Mouse (Mus musculus) midbrain, embryonic 16.5 days (tissue): ENCODE data around the gene Synj1. TPM values are rescaled to one million over a fixed set of nuclear protein-coding genes. Genes with fewer than 3 reads are reported as not detected.

Experiments used
- ATAC-seq: fragments of 200-750 bp; cut with Nextera tagmentation; 2 replicates; pipeline ENCODE4 v1.8.0; 2017; ENCODE audit warnings: moderate TSS enrichment
- H3K27ac ChIP-seq: fragments of 300-500 bp; sonication (generic); 2 replicates; pipeline ENCODE4 v1.5.1; 2014; ENCODE audit warnings: mild to moderate bottlenecking, low read length, mixed read lengths
- H3K27me3 ChIP-seq: fragments of 300-500 bp; sonication (generic); 2 replicates; pipeline ENCODE4 v1.6.1; 2014; ENCODE audit warnings: low read depth, low read length, mixed read lengths; ENCODE audit not compliant: control insufficient read depth, insufficient read depth
- H3K36me3 ChIP-seq: fragments of 300-500 bp; sonication (generic); 2 replicates; pipeline ENCODE4 v1.6.1; 2014; ENCODE audit warnings: mild to moderate bottlenecking, low read length, moderate library complexity, mixed read lengths; ENCODE audit not compliant: control insufficient read depth, insufficient read depth
- H3K4me1 ChIP-seq: fragments of 300-500 bp; sonication (generic); 2 replicates; pipeline ENCODE4 v1.6.1; 2014; ENCODE audit warnings: mild to moderate bottlenecking, low read length, mixed read lengths; ENCODE audit not compliant: control insufficient read depth, insufficient read depth
- H3K4me2 ChIP-seq: fragments of 300-500 bp; sonication (generic); 2 replicates; pipeline ENCODE4 v1.6.1; 2014; ENCODE audit warnings: mild to moderate bottlenecking, low read length, mixed read lengths
- H3K4me3 ChIP-seq: fragments of 300-500 bp; sonication (generic); 2 replicates; pipeline ENCODE4 v1.5.1; 2014; ENCODE audit warnings: low read depth, mild to moderate bottlenecking, low read length, moderate library complexity, mixed read lengths
- H3K9ac ChIP-seq: fragments of 300-500 bp; sonication (generic); 2 replicates; pipeline ENCODE4 v1.6.1; 2014; ENCODE audit warnings: low read depth, low read length, mixed read lengths
- H3K9me3 ChIP-seq: fragments of 300-500 bp; sonication (generic); replicated peaks from 2 replicates; pipeline ENCODE4 v1.6.1; 2014; ENCODE audit warnings: mild to moderate bottlenecking, low read length, mixed read lengths; ENCODE audit not compliant: control insufficient read depth, poor library complexity, severe bottlenecking
- WGBS: fragments of 180-500 bp; shearing (Covaris S2); extraction: QIAGEN DNeasy Blood & Tissue Kit; methylation state at CpG from one replicate; pipeline ENCODE4 v1.1.7; 2014; 5-methylcytosine and 5-hydroxymethylcytosine counted together
- polyA plus RNA-seq: library from polyadenylated mRNA; unstranded; fragments of >200 nt; fragmentation: Nextera tagmentation; extraction: Ambion mirVana; gene quantifications from 2 replicates; pipeline ENCODE4 v1.2.1, GENCODE M21; 2015

Gene Synj1
- polyA plus RNA-seq, 1 experiment from 2014 or later = 55.7 TPM

DNA sequence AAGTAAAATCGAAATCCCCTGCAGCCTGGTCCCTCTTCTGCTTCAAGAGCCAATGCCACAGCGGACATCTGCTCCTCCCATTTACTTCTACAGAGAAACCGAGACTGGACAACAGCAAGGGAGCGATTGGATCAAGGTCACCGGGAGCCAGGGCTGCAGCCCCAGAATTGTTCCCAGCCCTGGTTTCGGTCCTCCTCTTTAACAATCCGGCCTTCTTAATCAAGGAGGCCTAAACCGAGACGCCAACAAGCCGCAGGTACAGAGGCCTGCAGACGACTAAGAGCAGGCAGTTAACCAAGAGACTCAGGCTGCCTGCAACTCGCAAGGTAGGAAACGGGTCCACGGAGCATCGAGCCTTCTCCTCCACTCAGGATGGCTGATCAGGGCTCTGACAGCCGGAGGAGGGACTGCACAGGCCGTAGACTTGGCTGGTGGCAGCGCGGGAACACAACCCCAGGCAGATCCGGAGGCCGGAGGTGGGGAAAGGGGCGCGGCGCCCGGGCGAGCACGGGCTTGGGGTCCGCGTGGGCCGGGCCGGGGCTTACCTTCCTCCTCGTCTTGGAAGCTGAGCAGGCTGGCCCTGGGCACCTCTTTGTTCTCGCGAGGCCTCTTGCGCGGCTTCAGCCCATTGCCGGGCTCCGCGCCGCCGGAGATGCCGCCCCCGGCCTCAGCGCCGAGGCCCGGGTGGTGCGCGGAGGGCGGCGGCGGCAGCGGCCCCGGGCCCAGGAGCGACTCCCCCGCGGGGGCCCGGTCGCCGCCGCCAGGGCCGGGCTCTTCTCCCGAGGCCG is 32.5 kb upstream of the Synj1 start:
- H3K36me3 ChIP-seq = peaks cover 7% of the 10 kb centered on the region; the same call in 1 of the 2 replicates

DNA sequence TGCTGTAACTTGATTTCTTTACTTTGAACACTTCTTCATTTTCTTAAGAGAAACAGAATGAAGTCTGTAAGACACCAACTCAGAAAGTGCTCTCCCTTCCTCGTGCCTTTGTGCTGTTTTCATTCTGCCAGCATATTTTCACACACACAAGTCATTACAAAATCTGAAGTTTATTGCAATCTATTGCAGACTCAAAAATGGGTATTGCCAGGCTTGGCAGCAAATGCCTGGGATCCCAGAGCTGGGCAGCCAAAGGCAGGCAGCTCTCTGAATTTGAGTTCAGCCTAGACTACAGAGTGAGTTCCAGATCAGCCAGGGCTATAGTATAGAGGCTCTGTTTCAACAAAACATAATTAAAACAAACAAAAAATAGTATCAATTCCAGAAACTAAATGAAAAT is 31.5 kb upstream of the Synj1 start:
- peaks cover 12% of the 10 kb centered on the region; the same call in 1 of the 2 replicates for H3K36me3 ChIP-seq
- no peak for ATAC-seq
- peaks cover 21% of the 10 kb centered on the region for H3K4me1 ChIP-seq
- H3K4me2 ChIP-seq = peak overlapping the region; percentile 45
- no peak overlapping the region for H3K27ac ChIP-seq
- H3K9ac ChIP-seq = 0 out of 2 replicates have a peak overlapping the region, but pooled peaks have one; percentile 2
- 67% methylated on average over 1 of the region's 1 CpGs for WGBS
- no peaks in the 10 kb centered on the region for H3K9me3 ChIP-seq
- peak overlapping the region; percentile 6 for H3K4me3 ChIP-seq
- H3K27me3 ChIP-seq = no peaks in the 10 kb centered on the region

More for the DNA sequence above, 32.5 kb upstream of the Synj1 start:
- H3K27ac ChIP-seq = peak overlapping the region; percentile 95
- H3K4me3 ChIP-seq = peak overlapping the region; percentile 83
- H3K9ac ChIP-seq = peak overlapping the region; percentile 93
- H3K27me3 ChIP-seq = no peaks in the 10 kb centered on the region
- peak overlapping the region; percentile 89 for H3K4me2 ChIP-seq
- peaks cover 21% of the 10 kb centered on the region for H3K4me1 ChIP-seq
- under 1% methylated on average over 60 of the region's 63 CpGs for WGBS
- no peaks in the 10 kb centered on the region for H3K9me3 ChIP-seq
- ATAC-seq = peak; percentile 82

DNA sequence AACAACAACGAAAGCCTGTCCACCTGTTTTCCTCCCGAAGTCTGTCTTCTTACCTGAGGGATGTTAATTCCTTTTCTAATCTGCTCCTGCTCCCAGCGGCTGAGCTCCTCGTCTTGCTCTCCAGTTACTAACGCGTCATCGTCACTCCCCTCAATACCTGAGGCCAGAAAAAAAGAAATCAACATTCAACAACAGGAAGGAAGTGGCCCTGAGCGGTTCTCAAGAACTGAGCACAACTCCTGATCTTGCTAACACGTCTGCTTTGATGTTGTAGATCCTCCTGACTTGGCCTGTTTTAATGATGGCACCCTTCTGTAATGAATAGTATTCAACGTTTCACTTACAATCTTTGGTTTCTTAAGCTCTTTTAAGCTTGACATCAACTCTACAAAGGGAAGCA is 24.8 kb upstream of the Synj1 start:
- 90% methylated on average over 10 of the region's 10 CpGs for WGBS
- Histone ChIP-seq H3K27ac (no peak overlapping the region), H3K36me3 (peaks cover 49% of the 10 kb centered on the region), H3K4me1 (no peaks in the 10 kb centered on the region; the same call in 1 of the 2 replicates), H3K4me2 (no peak overlapping the region), H3K9me3 (no peaks in the 10 kb centered on the region), H3K4me3 (no peak overlapping the region), H3K27me3 (no peaks in the 10 kb centered on the region), H3K9ac (no peak overlapping the region)
- no peak for ATAC-seq

DNA sequence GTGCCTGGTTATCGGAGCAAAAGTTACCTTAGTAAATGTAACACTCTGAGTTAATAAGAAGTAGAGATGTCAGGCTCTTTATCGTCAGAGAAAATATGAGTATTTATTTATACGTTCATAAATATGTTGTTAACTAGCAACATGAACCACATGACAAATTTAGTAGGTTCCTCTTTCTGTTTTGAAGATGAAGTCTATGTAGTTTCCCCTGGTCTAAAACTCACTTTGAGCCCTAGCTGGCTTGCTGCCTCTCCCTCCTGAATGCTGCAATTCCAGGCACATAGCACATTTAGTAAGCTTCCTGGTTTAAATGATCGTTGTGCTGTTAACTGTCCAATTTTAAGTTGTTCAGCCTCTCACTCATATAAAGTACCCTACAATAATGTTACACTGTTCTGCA is 19.6 kb upstream of the Synj1 start:
- H3K27me3 ChIP-seq = no peaks in the 10 kb centered on the region
- no peak overlapping the region for H3K4me3 ChIP-seq
- 93% methylated on average over 4 of the region's 4 CpGs for WGBS
- H3K36me3 ChIP-seq = peaks cover 54% of the 10 kb centered on the region
- H3K9me3 ChIP-seq = no peaks in the 10 kb centered on the region
- no peaks in the 10 kb centered on the region for H3K4me1 ChIP-seq
- H3K9ac ChIP-seq = no peak overlapping the region
- H3K4me2 ChIP-seq = no peak overlapping the region
- ATAC-seq = no peak
- no peak overlapping the region for H3K27ac ChIP-seq

- no peak overlapping the region for H3K4me3 ChIP-seq
These were observed 18.8 kb upstream of the Synj1 start for GRCm38 (mm10) chr16:91029901-91030300.

GRCm38 (mm10) chr16:91029161-91029743 is 18.1 kb upstream of the Synj1 start:
- no peak overlapping the region for H3K9ac ChIP-seq
- no peak overlapping the region for H3K4me3 ChIP-seq
- no peaks in the 10 kb centered on the region for H3K27me3 ChIP-seq
- WGBS = 87% methylated on average over 8 of the region's 8 CpGs
- H3K27ac ChIP-seq = no peak overlapping the region
- no peaks in the 10 kb centered on the region for H3K4me1 ChIP-seq
- no peak for ATAC-seq
- H3K9me3 ChIP-seq = no peaks in the 10 kb centered on the region
- no peak overlapping the region for H3K4me2 ChIP-seq
- H3K36me3 ChIP-seq = peaks cover 58% of the 10 kb centered on the region

More at GRCm38 (mm10) chr16:91029901-91030300, 18.8 kb upstream of the Synj1 start:
- 77% methylated on average over 2 of the region's 2 CpGs for WGBS
- Histone ChIP-seq H3K9me3 (no peaks in the 10 kb centered on the region), H3K4me1 (no peaks in the 10 kb centered on the region), H3K27ac (no peak overlapping the region), H3K27me3 (no peaks in the 10 kb centered on the region), H3K36me3 (peaks cover 57% of the 10 kb centered on the region), H3K4me2 (no peak overlapping the region), H3K9ac (no peak overlapping the region)
- ATAC-seq = no peak

DNA sequence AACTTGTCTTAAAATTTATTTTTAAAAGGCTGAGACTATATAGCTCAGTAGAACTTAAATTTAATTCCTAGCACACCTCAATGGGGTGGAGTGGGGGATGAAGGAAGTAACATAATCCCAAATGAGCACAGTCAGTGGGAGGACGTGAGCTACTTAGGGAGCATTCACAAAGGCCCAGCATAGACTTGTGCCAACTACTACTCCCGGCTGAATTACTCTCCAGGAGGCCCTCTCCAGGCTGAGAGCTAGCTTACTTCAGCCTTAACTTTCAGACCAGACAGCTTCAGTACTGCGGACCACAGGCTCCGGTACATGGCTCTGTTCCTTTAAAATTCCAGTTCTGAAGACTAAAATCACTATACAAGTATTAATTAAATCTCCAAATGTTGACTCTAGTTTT is 15.2 kb upstream of the Synj1 start:
- Histone ChIP-seq H3K4me2 (no peak overlapping the region), H3K4me1 (no peaks in the 10 kb centered on the region), H3K9me3 (no peaks in the 10 kb centered on the region), H3K9ac (no peak overlapping the region), H3K27me3 (no peaks in the 10 kb centered on the region), H3K36me3 (peaks cover 62% of the 10 kb centered on the region), H3K4me3 (no peak overlapping the region), H3K27ac (no peak overlapping the region)
- no peak for ATAC-seq
- 83% methylated on average over 4 of the region's 4 CpGs for WGBS

DNA sequence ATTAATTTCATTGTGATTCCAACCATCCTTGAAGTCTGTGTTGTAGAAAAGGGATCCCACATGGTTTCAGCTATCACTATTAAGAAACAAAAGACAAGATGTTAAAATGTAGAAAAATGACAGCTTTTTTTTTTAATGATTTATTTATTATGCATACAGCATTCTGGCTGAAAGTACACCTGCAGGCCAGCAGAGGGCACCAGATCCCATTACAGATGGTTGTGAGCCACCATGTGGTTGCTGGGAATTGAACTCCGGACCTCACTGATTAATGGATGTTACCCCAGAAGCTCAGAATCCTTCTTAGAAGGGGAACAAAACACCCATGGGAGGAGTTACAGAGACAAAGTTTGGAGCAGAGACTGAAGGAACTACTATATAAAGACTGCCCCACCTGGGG is 12.3 kb upstream of the Synj1 start:
- Histone ChIP-seq H3K9me3 (no peaks in the 10 kb centered on the region), H3K36me3 (peaks cover 74% of the 10 kb centered on the region), H3K9ac (no peak overlapping the region), H3K4me1 (no peaks in the 10 kb centered on the region), H3K27ac (no peak overlapping the region), H3K27me3 (no peaks in the 10 kb centered on the region), H3K4me3 (no peak overlapping the region), H3K4me2 (no peak overlapping the region)
- ATAC-seq = no peak
- WGBS = 83% methylated on average over 1 of the region's 1 CpGs

GRCm38 (mm10) chr16:91020842-91021483 is 9.9 kb upstream of the Synj1 start:
- no peaks in the 10 kb centered on the region for H3K9me3 ChIP-seq
- no peak overlapping the region for H3K4me2 ChIP-seq
- 93% methylated on average over 10 of the region's 10 CpGs for WGBS
- no peak overlapping the region for H3K27ac ChIP-seq
- H3K9ac ChIP-seq = no peak overlapping the region
- no peak for ATAC-seq
- H3K36me3 ChIP-seq = peaks cover 71% of the 10 kb centered on the region
- H3K27me3 ChIP-seq = no peaks in the 10 kb centered on the region
- no peak overlapping the region for H3K4me3 ChIP-seq
- no peaks in the 10 kb centered on the region for H3K4me1 ChIP-seq
